Mouse (Mus musculus) layer of hippocampus, adult 9-11 months (tissue): ENCODE data around the gene Rprd1b.
A peak's percentile ranks its signal among the peaks of the same experiment; 100 is the strongest.
"Not testable (repeated sequence)": the region's sequence is repeated elsewhere in the genome, so short reads cannot be mapped to it uniquely, and the experiment has no call there.

Source experiments
- DNase-seq: peaks from one replicate; pipeline ENCODE4 v3.0.0; 2022

The Rprd1b gene

GRCm38 (mm10) chr2:158046186-158046585 is 17.9 kb downstream of the Rprd1b start:
- no peak for DNase-seq

- DNase-seq: no peak
These were observed 19.6 kb downstream of the Rprd1b start for GRCm38 (mm10) chr2:158047903-158048302.

GRCm38 (mm10) chr2:158048718-158049117 is 20.4 kb downstream of the Rprd1b start:
- no peak for DNase-seq

- DNase-seq: no peak
These were observed 21.8 kb downstream of the Rprd1b start for GRCm38 (mm10) chr2:158050116-158050515.

- DNase-seq: no peak
These were observed 26.3 kb downstream of the Rprd1b start for GRCm38 (mm10) chr2:158054596-158054995.

- DNase-seq: not testable (repeated sequence)
These were observed 27.1 kb downstream of the Rprd1b start for GRCm38 (mm10) chr2:158055383-158055782.

- DNase-seq: no peak
These were observed 28.7 kb downstream of the Rprd1b start for GRCm38 (mm10) chr2:158057030-158057429.

- peak; percentile 71 for DNase-seq
These were observed 30.2 kb downstream of the Rprd1b start for GRCm38 (mm10) chr2:158058534-158058933.

- no peak for DNase-seq
These were observed 31.4 kb downstream of the Rprd1b start for GRCm38 (mm10) chr2:158059666-158060105.

- no peak for DNase-seq
These were observed 34.7 kb downstream of the Rprd1b start for GRCm38 (mm10) chr2:158063036-158063435.

GRCm38 (mm10) chr2:158064571-158065048 is 36.3 kb downstream of the Rprd1b start:
- peak; percentile 19 for DNase-seq

GRCm38 (mm10) chr2:158065064-158065463 is 36.8 kb downstream of the Rprd1b start:
- DNase-seq: no peak

- no peak for DNase-seq
These were observed 38.2 kb downstream of the Rprd1b start for GRCm38 (mm10) chr2:158066456-158066855.

GRCm38 (mm10) chr2:158067260-158067824 is 39.0 kb downstream of the Rprd1b start:
- no peak for DNase-seq

- DNase-seq: no peak
These were observed 40.2 kb downstream of the Rprd1b start for GRCm38 (mm10) chr2:158068444-158068971.

- DNase-seq: no peak
These were observed 42.8 kb downstream of the Rprd1b start for GRCm38 (mm10) chr2:158070885-158071632.

GRCm38 (mm10) chr2:158071633-158071995 is 43.3 kb downstream of the Rprd1b start:
- no peak for DNase-seq

- no peak for DNase-seq
These were observed 46.5 kb downstream of the Rprd1b start for GRCm38 (mm10) chr2:158074835-158075234.

- DNase-seq: no peak
These were observed 48.4 kb downstream of the Rprd1b start for GRCm38 (mm10) chr2:158076690-158077089.

- DNase-seq: no peak
These were observed 49.7 kb downstream of the Rprd1b start for GRCm38 (mm10) chr2:158077981-158078380.

GRCm38 (mm10) chr2:158078971-158079370 is 50.7 kb downstream of the Rprd1b start:
- DNase-seq: no peak

GRCm38 (mm10) chr2:158079843-158080395 is 51.6 kb downstream of the Rprd1b start:
- DNase-seq: no peak

- DNase-seq: no peak
These were observed 52.4 kb downstream of the Rprd1b start for GRCm38 (mm10) chr2:158080622-158081241.
